Mouse (Mus musculus) left cerebral cortex, postnatal 36 days (tissue): ENCODE data around the gene Snrpd3. TPM values are rescaled to one million over a fixed set of nuclear protein-coding genes. Genes with fewer than 3 reads are reported as not detected.

ENCODE experiments used
- total RNA-seq, 2 experiments: library from RNA; stranded (reverse); gene quantifications; 2 replicates each; pipeline ENCODE4 v1.2.3; 2021

Snrpd3 gene
- total RNA-seq, 2 experiments from 2014 or later, result 65.9 to 68.9 TPM

Other genes starting within 250 kb of the Snrpd3 start
- 10 to 100 TPM; 17.6 to 26.3 TPM for gene Adora2a, start 200.7 kb upstream of the Snrpd3 start, total RNA-seq
- under 1 TPM; 0.22 to 0.39 TPM for gene Upb1, start 116.4 kb upstream of the Snrpd3 start, total RNA-seq
- 10 to 100 TPM; 15.4 to 21.5 TPM for gene Gucd1, start 421 bp downstream of the Snrpd3 start, total RNA-seq
- 10 to 100 TPM in 1 of 2 experiments, 1 to 10 TPM in 1; 9.8 to 10.1 TPM for gene Lrrc75b, start 42.8 kb downstream of the Snrpd3 start, total RNA-seq
- 1 to 10 TPM; 2.5 to 4.1 TPM for gene Ggt1, start 44.1 kb downstream of the Snrpd3 start, total RNA-seq
- gene Ggt5, start 71.8 kb downstream of the Snrpd3 start, total RNA-seq, result 1 to 10 TPM; 1.6 to 2.9 TPM
- gene Susd2, start 126.5 kb downstream of the Snrpd3 start, total RNA-seq, result 1 to 10 TPM; 7.8 to 8.3 TPM
- gene Cabin1, start 246.8 kb downstream of the Snrpd3 start, total RNA-seq, result 10 to 100 TPM; 66.4 to 85.5 TPM